10 mouse cellular contexts compared by ENCODE assay signal in the genomic region with DNA sequence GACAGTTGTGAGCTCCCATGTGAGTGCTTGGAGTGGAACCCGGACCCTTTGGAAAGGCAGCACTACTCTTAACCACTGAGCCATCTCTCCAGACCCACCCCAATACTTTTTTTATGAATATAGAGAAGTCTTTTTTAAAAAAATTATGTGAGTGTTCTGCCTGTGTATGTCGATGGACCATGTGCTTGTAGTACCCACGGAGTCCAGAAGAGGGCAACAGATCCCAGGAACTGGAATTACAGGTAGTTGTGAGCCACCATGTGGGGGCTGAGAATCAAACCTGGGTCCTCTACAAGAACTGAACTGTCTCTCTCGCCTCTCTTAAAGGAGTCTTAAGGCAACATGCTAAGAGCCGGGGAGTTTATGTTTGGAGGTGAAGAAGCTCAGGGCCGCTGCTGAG. TPM values are rescaled to one million over a fixed set of nuclear protein-coding genes. Genes with fewer than 3 reads are reported as not detected.
DNase-seq lines count a peak whose midpoint lies in the region; TF ChIP-seq lines count a peak whose summit lies in the region.
"Had no signal": no experiment of that assay in that cellular context is flagged by ENCODE, and none has a peak within 500 bp of the region (broad histone marks: within the 10 kb centered on the region; RNA-seq: fewer than 3 reads in every experiment).

No protein-coding gene starts in this region.

- dilution Hi-C loops in CH12.LX (cut with MboI; ENCODE audit: extremely low pct_ligation_motif_present, extremely low pct_unique_long_range_greater_than_20kb, low sequenced_read_pairs) = no loop called here

- intact Hi-C loops in heart, adult 2 months (cut with DNase I) = no loop called here
- intact Hi-C loops in heart, postnatal 10 days (cut with DNase I) = loop anchor here (10.0 kb wide), 1 partner anchor 603 kb away; no protein-coding TSS in a partner anchor

- H3K36me3 ChIP-seq in heart, adult 2 months (ENCODE audit: control insufficient read depth, insufficient read depth, low read length) = no peaks in the 10 kb centered on the region
- H3K36me3 ChIP-seq in CH12.LX (replicated peaks in 1 of 2; ENCODE audit: control insufficient read depth in 1 of 2, insufficient read depth in 1 of 2, low read length in 1 of 2) = no peaks in the 10 kb centered on the region
- H3K36me3 ChIP-seq: midbrain, embryonic 10.5 days had no signal

- in situ Hi-C loops in CH12.LX (cut with MboI; ENCODE audit: low pct_ligation_motif_present, low pct_unique_long_range_greater_than_20kb, low sequenced_read_pairs) = loop anchor here (25.0 kb wide), 1 partner anchor 435 kb away; no protein-coding TSS in a partner anchor

- no peak for TF ChIP-seq EP300 in heart, adult 2 months (IDR thresholded peaks at IDR 0.05; ENCODE audit: insufficient read depth, low read depth, low read length)
- no peak for TF ChIP-seq EP300 in CH12.LX (IDR thresholded peaks at IDR 0.05; ENCODE audit: low read length)

- no peaks in the 10 kb centered on the region for H3K79me2 ChIP-seq in heart, adult 2 months (replicated peaks; ENCODE audit: control insufficient read depth, insufficient read depth, low read length)
- H3K79me2 ChIP-seq in CH12.LX (replicated peaks; ENCODE audit: control insufficient read depth, extremely low read depth, insufficient read depth, poor library complexity, severe bottlenecking) = no peaks in the 10 kb centered on the region

- DNase-seq in heart, adult 2 months = no peak
- no peak for DNase-seq in heart, postnatal 10 days
- no peak for DNase-seq in lung, adult 2 months
- DNase-seq in lung, postnatal 10 days = no peak
- no peak for DNase-seq in CH12.LX (ENCODE audit: extremely low read depth)
- DNase-seq in kidney, adult 18-20 months = no peak
- DNase-seq in spleen, postnatal 36 days (ENCODE audit: low spot score in 2 of 2) = no peak
- DNase-seq: cerebellum, adult 8-10 months had no signal

- no peak overlapping the region for H3K4me3 ChIP-seq in heart, adult 2 months
- H3K4me3 ChIP-seq in lung, adult 2 months (replicated peaks; ENCODE audit: extremely low read depth, low read depth, low read length) = no peak overlapping the region
- H3K4me3 ChIP-seq in CH12.LX (replicated peaks in 1 of 3; ENCODE audit: low read depth in 2 of 3, low read length in 2 of 3, poor library complexity in 1 of 3) = no peak overlapping the region
- no peak overlapping the region for H3K4me3 ChIP-seq in bone marrow, adult 2 months (replicated peaks; ENCODE audit: control insufficient read depth, low read depth, low read length)
- H3K4me3 ChIP-seq: midbrain, embryonic 10.5 days had no signal

- no peak overlapping the region for H3K4me2 ChIP-seq in CH12.LX (ENCODE audit: insufficient read depth, low read depth, poor library complexity, severe bottlenecking)

- no peak overlapping the region for H3K9ac ChIP-seq in heart, adult 2 months (ENCODE audit: low read depth, low read length)
- H3K9ac ChIP-seq in CH12.LX (ENCODE audit: insufficient read depth, low read depth) = no peak overlapping the region

- H3K9me3 ChIP-seq in CH12.LX (replicated peaks; ENCODE audit: low read length) = peaks cover 7% of the 10 kb centered on the region

- no peak overlapping the region for H3K27ac ChIP-seq in heart, adult 2 months
- H3K27ac ChIP-seq in CH12.LX (ENCODE audit: insufficient read depth, low read depth) = no peak overlapping the region
- H3K27ac ChIP-seq in bone marrow, adult 2 months (ENCODE audit: control insufficient read depth, insufficient read depth, low read depth, low read length, poor library complexity) = no peak overlapping the region
- H3K27ac ChIP-seq: midbrain, embryonic 10.5 days had no signal

- WGBS in heart, adult 2 months = 92% methylated on average over 6 of the region's 6 CpGs
- 87% methylated on average over 6 of the region's 6 CpGs for WGBS in lung, adult 2 months
- 81% methylated on average over 6 of the region's 6 CpGs for WGBS in bone marrow, adult 2 months

- no peak for TF ChIP-seq POLR2A in heart, adult 2 months (IDR thresholded peaks at IDR 0.05; ENCODE audit: insufficient read depth, low read depth, low read length)
- TF ChIP-seq POLR2A in lung, adult 2 months (IDR thresholded peaks at IDR 0.05; ENCODE audit: borderline replicate concordance, extremely low read depth, low read depth, low read length) = no peak
- TF ChIP-seq POLR2A in CH12.LX (IDR thresholded peaks at IDR 0.05; ENCODE audit: low read depth, low read length) = no peak
- TF ChIP-seq POLR2A in bone marrow, adult 2 months (IDR thresholded peaks at IDR 0.05; ENCODE audit: borderline replicate concordance, control insufficient read depth, low read depth, low read length) = no peak

- H3K27me3 ChIP-seq in heart, adult 2 months (ENCODE audit: control insufficient read depth, insufficient read depth, low read length) = no peaks in the 10 kb centered on the region
- H3K27me3 ChIP-seq in CH12.LX (replicated peaks) = no peaks in the 10 kb centered on the region

- no peak for TF ChIP-seq RAD21 in CH12.LX (IDR thresholded peaks at IDR 0.05; ENCODE audit: low read depth, low read length)

- peaks cover 1% of the 10 kb centered on the region; the same call in 1 of the 2 replicates for H3K4me1 ChIP-seq in heart, adult 2 months (ENCODE audit: control insufficient read depth, insufficient read depth, low read length)
- no peaks in the 10 kb centered on the region for H3K4me1 ChIP-seq in lung, adult 2 months (ENCODE audit: control insufficient read depth, insufficient read depth, low read length)
- H3K4me1 ChIP-seq in CH12.LX (ENCODE audit: control insufficient read depth in 1 of 2, insufficient read depth in 2 of 2) = peaks cover 17 to 43% of the 10 kb centered on the region in 2 experiments
- no peaks in the 10 kb centered on the region for H3K4me1 ChIP-seq in bone marrow, adult 2 months (ENCODE audit: control insufficient read depth, insufficient read depth, low read length)

- peak; percentile 56 for TF ChIP-seq CTCF in heart, adult 2 months (IDR thresholded peaks at IDR 0.05)
- 0 out of 2 replicates have a peak, but pooled peaks have one; percentile 11 for TF ChIP-seq CTCF in lung, adult 2 months (IDR thresholded peaks at IDR 0.05; ENCODE audit: insufficient read depth, low read length)
- TF ChIP-seq CTCF in CH12.LX (conservative IDR thresholded peaks at IDR 0.05 in 1 of 2, IDR thresholded peaks at IDR 0.05 in 1 of 2; ENCODE audit: low read depth in 2 of 2, low read length in 2 of 2) = peak; percentile 32 to 37; a peak in 1 of 4 replicates
- 0 out of 2 replicates have a peak, but pooled peaks have one; percentile 12 for TF ChIP-seq CTCF in bone marrow, adult 2 months (IDR thresholded peaks at IDR 0.05; ENCODE audit: control insufficient read depth, insufficient read depth, low read length)

TF ChIP-seq in CH12.LX, 34 proteins besides CTCF, POLR2A, EP300 and RAD21:
- no peak for TF ChIP-seq GABPA (IDR thresholded peaks at IDR 0.05; ENCODE audit: insufficient replicate concordance, low read depth, low read length)
- TF ChIP-seq NRF1 (IDR thresholded peaks at IDR 0.05; ENCODE audit: low read depth, low read length) = no peak

RNA-seq across cellular contexts. Expression of a gene that starts 39.0 kb away (rescaled TPM):
- 10 to 100 TPM; 74.4 to 79.4 TPM for total RNA-seq in heart, adult 2 months (2021)
- polyA plus RNA-seq in heart, adult 2 months (2012; rRNA removed) = 43.3 and 65.0 TPM in 2 replicates
- 100 to 1,000 TPM; 126 to 152 TPM for total RNA-seq in heart, postnatal 10 days (2021)
- 261 and 286 TPM in 2 replicates for polyA plus RNA-seq in lung, adult 2 months (2012; rRNA removed)
- total RNA-seq in CH12.LX (2012; rRNA removed) = 42.3 and 50.7 TPM in 2 replicates
- 26.2 and 32.7 TPM in 2 replicates for total RNA-seq in CH12.LX (2014; rRNA removed)
- polyA plus RNA-seq in CH12.LX (2012; ENCODE audit: insufficient read length, low read depth) = 175 and 192 TPM in 2 replicates
- polyA plus RNA-seq in bone marrow, adult 2 months (2011; ENCODE audit: insufficient read depth, insufficient read length, low replicate concordance, missing spikeins) = 20.1 and 33.6 TPM in 2 replicates
